Mouse (Mus musculus): ENCODE measurements around the gene Pde10a. TPM values are rescaled to one million over a fixed set of nuclear protein-coding genes. Genes with fewer than 3 reads are reported as not detected.

The Pde10a gene
- polyA plus RNA-seq, 1 experiment from 2014 or later = 1.5 TPM

- Histone ChIP-seq H3K27ac (no peak overlapping the region), H3K9ac (no peak overlapping the region), H3K27me3 (no peaks in the 10 kb centered on the region), H3K4me2 (no peak overlapping the region), H3K4me3 (no peak overlapping the region), H3K9me3 (no peaks in the 10 kb centered on the region), H3K4me1 (no peaks in the 10 kb centered on the region), H3K36me3 (no peaks in the 10 kb centered on the region)
- no peak for ATAC-seq (ENCODE audit: borderline replicate concordance, extremely low read depth, low FRiP score, low TSS enrichment)
- WGBS = 62% methylated on average over 3 of the region's 3 CpGs
Measured at GRCm38 (mm10) chr17:8636231-8636630, 111.1 kb downstream of the Pde10a start.

- Histone ChIP-seq H3K4me2 (no peak overlapping the region), H3K36me3 (no peaks in the 10 kb centered on the region), H3K27ac (no peak overlapping the region), H3K9ac (no peak overlapping the region), H3K27me3 (no peaks in the 10 kb centered on the region), H3K4me3 (no peak overlapping the region), H3K4me1 (no peaks in the 10 kb centered on the region), H3K9me3 (no peaks in the 10 kb centered on the region)
- WGBS = 57% methylated on average over 11 of the region's 11 CpGs
- ATAC-seq (ENCODE audit: borderline replicate concordance, extremely low read depth, low FRiP score, low TSS enrichment) = no peak
Measured at GRCm38 (mm10) chr17:8636691-8637090, 111.5 kb downstream of the Pde10a start.

GRCm38 (mm10) chr17:8637181-8637580 lies 112.0 kb downstream of the Pde10a start:
- Histone ChIP-seq H3K4me3 (no peak overlapping the region), H3K27ac (no peak overlapping the region), H3K36me3 (no peaks in the 10 kb centered on the region), H3K9me3 (no peaks in the 10 kb centered on the region), H3K9ac (no peak overlapping the region), H3K4me1 (no peaks in the 10 kb centered on the region), H3K4me2 (no peak overlapping the region), H3K27me3 (no peaks in the 10 kb centered on the region)
- no peak for ATAC-seq (ENCODE audit: borderline replicate concordance, extremely low read depth, low FRiP score, low TSS enrichment)
- WGBS = 55% methylated on average over 4 of the region's 4 CpGs

- 69% methylated on average over 12 of the region's 12 CpGs for WGBS
- no peak overlapping the region for H3K27ac ChIP-seq
- H3K36me3 ChIP-seq = no peaks in the 10 kb centered on the region
- ATAC-seq (ENCODE audit: borderline replicate concordance, extremely low read depth, low FRiP score, low TSS enrichment) = no peak
- H3K9me3 ChIP-seq = no peaks in the 10 kb centered on the region
- H3K4me3 ChIP-seq = no peak overlapping the region
- H3K27me3 ChIP-seq = no peaks in the 10 kb centered on the region
- H3K9ac ChIP-seq = no peak overlapping the region
- no peaks in the 10 kb centered on the region for H3K4me1 ChIP-seq
- no peak overlapping the region for H3K4me2 ChIP-seq
Measured at GRCm38 (mm10) chr17:8639703-8640380, 114.7 kb downstream of the Pde10a start.

GRCm38 (mm10) chr17:8640741-8641480 lies 115.7 kb downstream of the Pde10a start:
- ATAC-seq (ENCODE audit: borderline replicate concordance, extremely low read depth, low FRiP score, low TSS enrichment) = no peak
- Histone ChIP-seq H3K27me3 (no peaks in the 10 kb centered on the region), H3K4me1 (no peaks in the 10 kb centered on the region), H3K36me3 (no peaks in the 10 kb centered on the region), H3K4me2 (no peak overlapping the region), H3K4me3 (no peak overlapping the region), H3K9ac (no peak overlapping the region), H3K27ac (no peak overlapping the region), H3K9me3 (no peaks in the 10 kb centered on the region)
- 74% methylated on average over 16 of the region's 16 CpGs for WGBS

GRCm38 (mm10) chr17:8641491-8641890 lies 116.3 kb downstream of the Pde10a start:
- no peak overlapping the region for H3K9ac ChIP-seq
- WGBS = 56% methylated on average over 3 of the region's 3 CpGs
- H3K27me3 ChIP-seq = no peaks in the 10 kb centered on the region
- ATAC-seq (ENCODE audit: borderline replicate concordance, extremely low read depth, low FRiP score, low TSS enrichment) = no peak
- no peak overlapping the region for H3K27ac ChIP-seq
- H3K4me3 ChIP-seq = no peak overlapping the region
- H3K9me3 ChIP-seq = no peaks in the 10 kb centered on the region
- H3K4me1 ChIP-seq = no peaks in the 10 kb centered on the region
- no peaks in the 10 kb centered on the region for H3K36me3 ChIP-seq
- H3K4me2 ChIP-seq = no peak overlapping the region

GRCm38 (mm10) chr17:8642356-8642755 lies 117.2 kb downstream of the Pde10a start:
- Histone ChIP-seq H3K4me3 (no peak overlapping the region), H3K27ac (no peak overlapping the region), H3K36me3 (no peaks in the 10 kb centered on the region), H3K4me1 (no peaks in the 10 kb centered on the region), H3K4me2 (no peak overlapping the region), H3K9ac (no peak overlapping the region), H3K27me3 (no peaks in the 10 kb centered on the region), H3K9me3 (no peaks in the 10 kb centered on the region)
- 64% methylated on average over 3 of the region's 3 CpGs for WGBS
- ATAC-seq (ENCODE audit: borderline replicate concordance, extremely low read depth, low FRiP score, low TSS enrichment) = no peak

GRCm38 (mm10) chr17:8647372-8647871 lies 122.2 kb downstream of the Pde10a start:
- H3K4me3 ChIP-seq = no peak overlapping the region
- no peaks in the 10 kb centered on the region for H3K9me3 ChIP-seq
- H3K4me2 ChIP-seq = no peak overlapping the region
- no peak overlapping the region for H3K9ac ChIP-seq
- WGBS = 53% methylated on average over 8 of the region's 8 CpGs
- no peaks in the 10 kb centered on the region for H3K4me1 ChIP-seq
- H3K36me3 ChIP-seq = no peaks in the 10 kb centered on the region
- no peaks in the 10 kb centered on the region for H3K27me3 ChIP-seq
- no peak for ATAC-seq (ENCODE audit: borderline replicate concordance, extremely low read depth, low FRiP score, low TSS enrichment)
- no peak overlapping the region for H3K27ac ChIP-seq

GRCm38 (mm10) chr17:8648310-8648709 lies 123.1 kb downstream of the Pde10a start:
- H3K4me1 ChIP-seq = no peaks in the 10 kb centered on the region
- H3K36me3 ChIP-seq = no peaks in the 10 kb centered on the region
- 58% methylated on average over 3 of the region's 3 CpGs for WGBS
- no peaks in the 10 kb centered on the region for H3K9me3 ChIP-seq
- H3K4me2 ChIP-seq = no peak overlapping the region
- H3K27me3 ChIP-seq = no peaks in the 10 kb centered on the region
- H3K9ac ChIP-seq = no peak overlapping the region
- H3K27ac ChIP-seq = no peak overlapping the region
- no peak for ATAC-seq (ENCODE audit: borderline replicate concordance, extremely low read depth, low FRiP score, low TSS enrichment)
- no peak overlapping the region for H3K4me3 ChIP-seq

- no peaks in the 10 kb centered on the region for H3K4me1 ChIP-seq
- WGBS = 60% methylated on average over 3 of the region's 3 CpGs
- no peak overlapping the region for H3K4me3 ChIP-seq
- no peaks in the 10 kb centered on the region for H3K36me3 ChIP-seq
- H3K9ac ChIP-seq = no peak overlapping the region
- H3K4me2 ChIP-seq = no peak overlapping the region
- no peaks in the 10 kb centered on the region for H3K27me3 ChIP-seq
- 0 out of 2 replicates have a peak overlapping the region, but pooled peaks have one; percentile 21 for H3K27ac ChIP-seq
- no peaks in the 10 kb centered on the region for H3K9me3 ChIP-seq
- peak; percentile 64; the same call in 1 of the 2 replicates for ATAC-seq (ENCODE audit: borderline replicate concordance, extremely low read depth, low FRiP score, low TSS enrichment)
Measured at GRCm38 (mm10) chr17:8652681-8653262, 127.6 kb downstream of the Pde10a start.

- no peak overlapping the region for H3K4me2 ChIP-seq
- no peak for ATAC-seq (ENCODE audit: borderline replicate concordance, extremely low read depth, low FRiP score, low TSS enrichment)
Measured at GRCm38 (mm10) chr17:8657661-8658060, 132.5 kb downstream of the Pde10a start.

More at GRCm38 (mm10) chr17:8657661-8658060, 132.5 kb downstream of the Pde10a start:
- Histone ChIP-seq H3K9me3 (no peaks in the 10 kb centered on the region), H3K36me3 (no peaks in the 10 kb centered on the region), H3K4me1 (no peaks in the 10 kb centered on the region), H3K27me3 (no peaks in the 10 kb centered on the region), H3K27ac (no peak overlapping the region), H3K4me3 (no peak overlapping the region), H3K9ac (no peak overlapping the region)
- WGBS = 62% methylated on average over 9 of the region's 9 CpGs

All from lung, embryonic 15.5 days (tissue).